Mouse (Mus musculus): ENCODE measurements around the gene Gm4792. TPM values are rescaled to one million over a fixed set of nuclear protein-coding genes. Genes with fewer than 3 reads are reported as not detected.

Gene Gm4792
- total and polyA plus RNA-seq, 3 experiments = not detected

DNA sequence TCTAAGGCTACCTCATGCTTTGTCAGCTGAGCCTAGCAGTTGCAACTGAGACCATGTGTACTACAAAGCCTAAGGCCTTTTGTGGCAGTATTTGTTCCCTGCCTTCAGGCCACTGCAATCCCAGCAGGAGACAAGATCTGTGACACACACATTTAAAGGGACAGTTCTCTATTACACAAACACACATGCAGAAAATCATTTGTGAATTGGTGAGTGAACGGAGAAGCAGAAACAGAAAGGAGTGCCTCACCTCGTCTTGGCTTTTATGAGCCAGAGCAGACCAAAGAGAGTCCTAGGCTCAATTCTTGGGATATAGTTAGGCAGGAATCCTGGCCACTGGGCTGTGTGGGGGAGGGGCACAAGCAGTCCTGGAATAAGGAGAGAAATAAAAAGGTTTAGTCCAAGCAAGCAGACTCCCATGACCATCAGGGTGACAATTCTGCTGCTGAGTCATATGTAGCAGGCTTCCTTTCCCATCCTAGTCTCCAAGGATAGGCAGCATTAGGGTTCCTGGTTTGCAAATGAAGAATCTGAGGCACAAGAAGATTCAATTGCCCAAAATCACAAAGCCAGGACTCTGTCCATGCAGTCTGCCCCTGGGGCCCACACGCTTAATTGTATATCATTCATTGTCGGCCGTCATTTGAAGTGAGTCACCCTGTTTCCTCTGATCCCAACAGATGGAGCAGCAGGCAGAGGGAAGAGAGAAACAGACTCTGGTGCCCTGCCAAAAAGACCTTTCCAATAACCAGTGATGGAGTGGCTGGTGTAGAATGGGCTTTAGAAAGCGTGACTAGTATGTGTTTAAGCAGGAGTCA is 3.4 kb downstream of the Gm4792 start:
- H3K36me3 ChIP-seq (replicated peaks) = no peaks in the 10 kb centered on the region
- peaks cover 14% of the 10 kb centered on the region for H3K27me3 ChIP-seq (ENCODE audit: insufficient read depth, low read length)
- H3K4me1 ChIP-seq (ENCODE audit: insufficient read depth, low read depth, low read length) = no peaks in the 10 kb centered on the region
- no peak for ATAC-seq (ENCODE audit: extremely low read depth, insufficient number of reproducible peaks, low FRiP score, poor library complexity, severe bottlenecking)
- TF ChIP-seq GATA1 (IDR thresholded peaks at IDR 0.05; ENCODE audit: borderline replicate concordance, low read length) = no peak
- no peak for TF ChIP-seq GATA2 (IDR thresholded peaks at IDR 0.05; ENCODE audit: borderline replicate concordance, low read depth, low read length)
- TF ChIP-seq TAL1 (conservative IDR thresholded peaks at IDR 0.05; ENCODE audit: low read depth, low read length) = no peak
- TF ChIP-seq POLR2AphosphoS5 (IDR thresholded peaks at IDR 0.05; ENCODE audit: insufficient replicate concordance, low read depth, low read length) = no peak
- no peak for TF ChIP-seq CTCF (IDR thresholded peaks at IDR 0.05; ENCODE audit: low read depth, low read length)
- no peak overlapping the region for H3K4me3 ChIP-seq (ENCODE audit: low read depth, low read length)
- DNase-seq (ENCODE audit: low spot score) = no peak
- H3K9me3 ChIP-seq (replicated peaks) = no peaks in the 10 kb centered on the region

DNA sequence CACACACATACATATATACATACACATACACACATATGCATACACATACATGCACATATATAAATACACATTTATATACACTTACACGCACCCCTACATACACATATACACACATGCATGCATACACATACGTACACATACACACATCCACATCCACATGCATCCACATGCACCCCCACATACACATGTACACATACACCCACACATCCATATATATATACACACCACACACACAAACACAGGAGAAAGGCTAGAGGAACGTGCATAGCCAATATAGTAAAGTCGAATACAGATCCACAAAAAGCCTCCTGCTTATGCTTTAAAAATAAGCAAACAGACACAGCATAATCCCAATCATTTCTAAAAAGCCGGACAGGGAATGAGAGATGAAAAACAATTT is 4.1 kb downstream of the Gm4792 start:
- no peak overlapping the region for H3K4me3 ChIP-seq (ENCODE audit: low read depth, low read length)
- H3K9me3 ChIP-seq (replicated peaks) = no peaks in the 10 kb centered on the region
- no peak for TF ChIP-seq TAL1 (conservative IDR thresholded peaks at IDR 0.05; ENCODE audit: low read depth, low read length)
- no peak for TF ChIP-seq GATA2 (IDR thresholded peaks at IDR 0.05; ENCODE audit: borderline replicate concordance, low read depth, low read length)
- no peak for TF ChIP-seq POLR2AphosphoS5 (IDR thresholded peaks at IDR 0.05; ENCODE audit: insufficient replicate concordance, low read depth, low read length)
- no peak for TF ChIP-seq GATA1 (IDR thresholded peaks at IDR 0.05; ENCODE audit: borderline replicate concordance, low read length)
- TF ChIP-seq CTCF (IDR thresholded peaks at IDR 0.05; ENCODE audit: low read depth, low read length) = no peak
- no peaks in the 10 kb centered on the region for H3K36me3 ChIP-seq (replicated peaks)
- peaks cover 11% of the 10 kb centered on the region for H3K27me3 ChIP-seq (ENCODE audit: insufficient read depth, low read length)
- H3K4me1 ChIP-seq (ENCODE audit: insufficient read depth, low read depth, low read length) = no peaks in the 10 kb centered on the region
- ATAC-seq (ENCODE audit: extremely low read depth, insufficient number of reproducible peaks, low FRiP score, poor library complexity, severe bottlenecking) (no peak), DNase-seq (ENCODE audit: low spot score) (no peak)

DNA sequence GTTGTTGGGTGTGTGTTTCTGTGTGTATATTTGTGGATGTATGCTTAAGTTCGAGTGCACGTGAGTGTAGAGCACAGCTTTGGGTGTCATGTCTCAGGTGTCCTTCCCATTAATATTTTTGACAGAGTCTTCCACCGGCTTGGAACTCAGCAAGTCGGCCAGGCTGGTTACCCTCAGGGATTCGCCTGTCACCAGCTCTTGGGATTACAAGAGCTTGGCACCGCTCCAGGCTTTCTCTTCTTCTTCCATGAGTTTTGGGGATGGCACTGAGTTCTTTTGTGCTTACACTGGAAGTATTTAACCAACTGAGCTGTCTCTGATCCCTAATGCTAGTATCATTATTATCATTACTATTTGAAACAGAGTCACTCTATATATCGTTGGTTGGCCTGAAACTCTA is 15.7 kb downstream of the Gm4792 start:
- no peaks in the 10 kb centered on the region for H3K27me3 ChIP-seq (ENCODE audit: insufficient read depth, low read length)
- DNase-seq (ENCODE audit: low spot score) (no peak), ATAC-seq (ENCODE audit: extremely low read depth, insufficient number of reproducible peaks, low FRiP score, poor library complexity, severe bottlenecking) (no peak)
- no peak overlapping the region for H3K4me3 ChIP-seq (ENCODE audit: low read depth, low read length)
- TF ChIP-seq GATA1 (IDR thresholded peaks at IDR 0.05; ENCODE audit: borderline replicate concordance, low read length) = no peak
- no peaks in the 10 kb centered on the region for H3K36me3 ChIP-seq (replicated peaks)
- no peaks in the 10 kb centered on the region for H3K4me1 ChIP-seq (ENCODE audit: insufficient read depth, low read depth, low read length)
- no peaks in the 10 kb centered on the region for H3K9me3 ChIP-seq (replicated peaks)

DNA sequence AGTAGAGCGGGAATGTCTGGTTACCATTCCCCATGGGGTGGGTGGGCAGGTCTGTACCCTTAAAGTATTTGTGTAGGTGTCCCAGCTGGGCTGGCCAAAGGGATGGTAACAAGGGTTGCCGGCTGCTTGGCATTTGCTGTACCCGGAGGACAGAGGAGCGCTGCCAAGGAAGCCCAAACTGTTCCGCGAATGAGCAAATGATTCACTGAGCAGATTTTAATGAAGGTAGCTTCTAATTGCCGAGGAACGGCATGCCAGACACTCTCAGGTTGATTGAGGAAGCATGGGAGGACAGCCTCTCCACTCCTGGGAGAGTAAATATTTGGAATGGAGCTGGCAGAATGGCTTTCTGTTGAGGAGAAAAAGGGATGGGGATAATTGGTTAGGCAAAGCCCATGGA is 16.3 kb downstream of the Gm4792 start:
- ATAC-seq (ENCODE audit: extremely low read depth, insufficient number of reproducible peaks, low FRiP score, poor library complexity, severe bottlenecking) = no peak
- Histone ChIP-seq H3K4me3 (ENCODE audit: low read depth, low read length) (no peak overlapping the region), H3K4me1 (ENCODE audit: insufficient read depth, low read depth, low read length) (no peaks in the 10 kb centered on the region), H3K27me3 (ENCODE audit: insufficient read depth, low read length) (no peaks in the 10 kb centered on the region), H3K9me3 (replicated peaks) (no peaks in the 10 kb centered on the region), H3K36me3 (replicated peaks) (no peaks in the 10 kb centered on the region)
- DNase-seq (ENCODE audit: low spot score) = no peak
- no peak for TF ChIP-seq CTCF (IDR thresholded peaks at IDR 0.05; ENCODE audit: low read depth, low read length)
- no peak for TF ChIP-seq GATA2 (IDR thresholded peaks at IDR 0.05; ENCODE audit: borderline replicate concordance, low read depth, low read length)
- TF ChIP-seq GATA1 (IDR thresholded peaks at IDR 0.05; ENCODE audit: borderline replicate concordance, low read length) = no peak
- no peak for TF ChIP-seq TAL1 (conservative IDR thresholded peaks at IDR 0.05; ENCODE audit: low read depth, low read length)
- no peak for TF ChIP-seq POLR2AphosphoS5 (IDR thresholded peaks at IDR 0.05; ENCODE audit: insufficient replicate concordance, low read depth, low read length)

DNA sequence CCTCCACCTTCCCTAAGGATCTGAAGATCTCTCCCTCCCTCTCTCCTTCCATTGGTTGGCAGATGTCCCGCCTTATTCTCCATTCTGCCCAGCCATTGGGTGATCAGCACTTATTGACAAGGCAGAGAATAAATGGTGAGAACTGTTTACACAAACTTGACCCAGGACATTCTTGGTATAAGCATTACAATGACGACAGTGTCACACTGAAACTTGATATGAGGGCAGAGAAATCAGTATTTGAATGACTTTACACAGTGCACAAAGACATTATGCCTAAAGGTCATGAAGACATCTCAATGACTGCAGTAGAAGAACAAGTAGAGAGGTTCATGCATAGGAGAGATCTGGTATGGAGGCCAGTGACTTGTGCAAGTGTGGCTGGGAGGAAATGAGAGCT is 22.0 kb downstream of the Gm4792 start:
- no peak for DNase-seq (ENCODE audit: low spot score)
- no peak overlapping the region for H3K4me3 ChIP-seq (ENCODE audit: low read depth, low read length)
- H3K4me1 ChIP-seq (ENCODE audit: insufficient read depth, low read depth, low read length) = no peaks in the 10 kb centered on the region
- H3K27me3 ChIP-seq (ENCODE audit: insufficient read depth, low read length) = no peaks in the 10 kb centered on the region
- no peak for ATAC-seq (ENCODE audit: extremely low read depth, insufficient number of reproducible peaks, low FRiP score, poor library complexity, severe bottlenecking)
- no peaks in the 10 kb centered on the region for H3K36me3 ChIP-seq (replicated peaks)
- TF ChIP-seq GATA1 (IDR thresholded peaks at IDR 0.05; ENCODE audit: borderline replicate concordance, low read length) (no peak), GATA2 (IDR thresholded peaks at IDR 0.05; ENCODE audit: borderline replicate concordance, low read depth, low read length) (no peak), CTCF (IDR thresholded peaks at IDR 0.05; ENCODE audit: low read depth, low read length) (no peak), POLR2AphosphoS5 (IDR thresholded peaks at IDR 0.05; ENCODE audit: insufficient replicate concordance, low read depth, low read length) (no peak), TAL1 (conservative IDR thresholded peaks at IDR 0.05; ENCODE audit: low read depth, low read length) (no peak)
- H3K9me3 ChIP-seq (replicated peaks) = no peaks in the 10 kb centered on the region

DNA sequence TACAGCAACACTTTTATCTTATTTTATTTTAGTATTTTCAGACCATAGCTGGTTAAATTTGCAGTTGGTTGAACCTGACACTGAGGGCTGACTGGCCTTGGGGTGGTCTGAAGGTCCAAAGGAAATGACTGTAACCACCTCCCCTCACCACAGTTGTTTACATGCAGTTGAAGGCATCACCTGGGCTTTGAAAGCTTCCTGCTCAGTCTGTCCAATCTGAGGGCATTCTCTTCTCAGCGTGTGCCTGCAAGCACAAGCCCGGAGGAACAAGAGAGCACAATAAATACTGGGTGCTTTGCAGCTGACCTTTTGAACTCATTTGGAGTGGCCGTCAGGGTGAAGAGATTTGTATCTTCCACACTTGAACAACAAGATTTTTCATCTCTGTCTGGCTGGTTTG is 23.2 kb downstream of the Gm4792 start:
- no peaks in the 10 kb centered on the region for H3K4me1 ChIP-seq (ENCODE audit: insufficient read depth, low read depth, low read length)
- ATAC-seq (ENCODE audit: extremely low read depth, insufficient number of reproducible peaks, low FRiP score, poor library complexity, severe bottlenecking) (no peak), DNase-seq (ENCODE audit: low spot score) (no peak)
- no peaks in the 10 kb centered on the region for H3K9me3 ChIP-seq (replicated peaks)
- no peak overlapping the region for H3K4me3 ChIP-seq (ENCODE audit: low read depth, low read length)
- no peaks in the 10 kb centered on the region for H3K36me3 ChIP-seq (replicated peaks)
- TF ChIP-seq POLR2AphosphoS5 (IDR thresholded peaks at IDR 0.05; ENCODE audit: insufficient replicate concordance, low read depth, low read length) = no peak
- TF ChIP-seq TAL1 (conservative IDR thresholded peaks at IDR 0.05; ENCODE audit: low read depth, low read length) = no peak
- TF ChIP-seq GATA1 (IDR thresholded peaks at IDR 0.05; ENCODE audit: borderline replicate concordance, low read length) = no peak
- no peak for TF ChIP-seq CTCF (IDR thresholded peaks at IDR 0.05; ENCODE audit: low read depth, low read length)
- TF ChIP-seq GATA2 (IDR thresholded peaks at IDR 0.05; ENCODE audit: borderline replicate concordance, low read depth, low read length) = no peak
- H3K27me3 ChIP-seq (ENCODE audit: insufficient read depth, low read length) = no peaks in the 10 kb centered on the region
